Mouse (Mus musculus): ENCODE measurements at regions not wholly inside any gene's neighbourhood (a gene's known extent, or its start where the extent isn't known, plus 50 kb on each side); places are given as distances from the start of the nearest gene placed in this dataset.

GRCm38 (mm10) chr10:122616385-122616784, 62.2 kb upstream of the Ppm1h start:
- in situ Hi-C loops (cut with MboI; ENCODE audit: low pct_ligation_motif_present, low pct_unique_long_range_greater_than_20kb, low sequenced_read_pairs), result no loop called here
- no peaks in the 10 kb centered on the region for H3K4me1 ChIP-seq (ENCODE audit: control insufficient read depth in 1 of 2, insufficient read depth in 2 of 2)
- no peaks in the 10 kb centered on the region for H3K9me3 ChIP-seq (replicated peaks; ENCODE audit: low read length)
- no peaks in the 10 kb centered on the region for H3K79me2 ChIP-seq (replicated peaks; ENCODE audit: control insufficient read depth, extremely low read depth, insufficient read depth, poor library complexity, severe bottlenecking)
- dilution Hi-C loops (cut with MboI; ENCODE audit: extremely low pct_ligation_motif_present, extremely low pct_unique_long_range_greater_than_20kb, low sequenced_read_pairs), result no loop called here
- no peak overlapping the region for H3K4me3 ChIP-seq (replicated peaks in 1 of 3; ENCODE audit: low read depth in 2 of 3, low read length in 2 of 3, poor library complexity in 1 of 3)
- no peak overlapping the region for H3K9ac ChIP-seq (ENCODE audit: insufficient read depth, low read depth)
- TF ChIP-seq JUN (IDR thresholded peaks at IDR 0.05; ENCODE audit: insufficient read depth, low read depth, low read length) (no peak), KAT2A (IDR thresholded peaks at IDR 0.05; ENCODE audit: insufficient replicate concordance, low read length) (no peak), SMC3 (IDR thresholded peaks at IDR 0.05; ENCODE audit: low read depth, low read length) (no peak), USF1 (IDR thresholded peaks at IDR 0.05; ENCODE audit: low read depth, low read length) (no peak), CTCF (conservative IDR thresholded peaks at IDR 0.05 in 1 of 2, IDR thresholded peaks at IDR 0.05 in 1 of 2; ENCODE audit: low read depth in 2 of 2, low read length in 2 of 2) (no peak), ETS1 (conservative IDR thresholded peaks at IDR 0.05; ENCODE audit: low read depth, low read length) (no peak), NRF1 (IDR thresholded peaks at IDR 0.05; ENCODE audit: low read depth, low read length) (no peak), ZC3H11A (IDR thresholded peaks at IDR 0.05; ENCODE audit: low read depth, low read length) (no peak), E2F4 (IDR thresholded peaks at IDR 0.05; ENCODE audit: insufficient replicate concordance, low read depth, low read length) (no peak), MAFK (IDR thresholded peaks at IDR 0.05; ENCODE audit: insufficient replicate concordance, low read length) (no peak), RCOR1 (conservative IDR thresholded peaks at IDR 0.05; ENCODE audit: low read depth, low read length) (no peak), RAD21 (IDR thresholded peaks at IDR 0.05; ENCODE audit: low read depth, low read length) (no peak), MYC (IDR thresholded peaks at IDR 0.05; ENCODE audit: low read depth, low read length) (no peak), ZMIZ1 (IDR thresholded peaks at IDR 0.05; ENCODE audit: low read depth, low read length) (no peak), TCF12 (IDR thresholded peaks at IDR 0.05; ENCODE audit: low read depth, low read length) (no peak), NELFE (IDR thresholded peaks at IDR 0.05; ENCODE audit: low read depth, low read length) (no peak), ZKSCAN1 (IDR thresholded peaks at IDR 0.05; ENCODE audit: borderline replicate concordance, low read depth, low read length) (no peak), UBTF (IDR thresholded peaks at IDR 0.05; ENCODE audit: low read depth, low read length) (no peak), CHD1 (IDR thresholded peaks at IDR 0.05; ENCODE audit: low read depth, low read length) (no peak), POLR2AphosphoS2 (IDR thresholded peaks at IDR 0.05; ENCODE audit: low read depth, low read length) (no peak)
- no peak overlapping the region for H3K4me2 ChIP-seq (ENCODE audit: insufficient read depth, low read depth, poor library complexity, severe bottlenecking)
- no peak for DNase-seq (ENCODE audit: extremely low read depth)
- no peaks in the 10 kb centered on the region for H3K36me3 ChIP-seq (replicated peaks in 1 of 2; ENCODE audit: control insufficient read depth in 1 of 2, insufficient read depth in 1 of 2, low read length in 1 of 2)
- no peak overlapping the region for H3K27ac ChIP-seq (ENCODE audit: insufficient read depth, low read depth)
- no peaks in the 10 kb centered on the region for H3K27me3 ChIP-seq (replicated peaks)

- in situ Hi-C loops (cut with MboI; ENCODE audit: low pct_ligation_motif_present, low pct_unique_long_range_greater_than_20kb, low sequenced_read_pairs), result no loop called here
- Histone ChIP-seq H3K9ac (ENCODE audit: insufficient read depth, low read depth) (no peak overlapping the region), H3K9me3 (replicated peaks; ENCODE audit: low read length) (peaks cover 3% of the 10 kb centered on the region), H3K36me3 (replicated peaks in 1 of 2; ENCODE audit: control insufficient read depth in 1 of 2, insufficient read depth in 1 of 2, low read length in 1 of 2) (no peaks in the 10 kb centered on the region), H3K4me3 (replicated peaks in 1 of 3; ENCODE audit: low read depth in 2 of 3, low read length in 2 of 3, poor library complexity in 1 of 3) (no peak overlapping the region), H3K4me1 (ENCODE audit: control insufficient read depth in 1 of 2, insufficient read depth in 2 of 2) (no peaks in the 10 kb centered on the region), H3K79me2 (replicated peaks; ENCODE audit: control insufficient read depth, extremely low read depth, insufficient read depth, poor library complexity, severe bottlenecking) (no peaks in the 10 kb centered on the region), H3K4me2 (ENCODE audit: insufficient read depth, low read depth, poor library complexity, severe bottlenecking) (no peak overlapping the region), H3K27ac (ENCODE audit: insufficient read depth, low read depth) (no peak overlapping the region), H3K27me3 (replicated peaks) (no peaks in the 10 kb centered on the region)
- no peak for TF ChIP-seq NELFE (IDR thresholded peaks at IDR 0.05; ENCODE audit: low read depth, low read length)
- TF ChIP-seq CTCF (conservative IDR thresholded peaks at IDR 0.05 in 1 of 2, IDR thresholded peaks at IDR 0.05 in 1 of 2; ENCODE audit: low read depth in 2 of 2, low read length in 2 of 2), result no peak
- TF ChIP-seq CHD2 (IDR thresholded peaks at IDR 0.05; ENCODE audit: low read length), result no peak
- no peak for TF ChIP-seq ZMIZ1 (IDR thresholded peaks at IDR 0.05; ENCODE audit: low read depth, low read length)
- TF ChIP-seq JUN (IDR thresholded peaks at IDR 0.05; ENCODE audit: insufficient read depth, low read depth, low read length), result no peak
- TF ChIP-seq BHLHE40 (IDR thresholded peaks at IDR 0.05; ENCODE audit: low read depth, low read length), result no peak
- TF ChIP-seq TBP (conservative IDR thresholded peaks at IDR 0.05; ENCODE audit: low read depth, low read length), result no peak
- TF ChIP-seq PAX5 (IDR thresholded peaks at IDR 0.05; ENCODE audit: low read length), result no peak
- TF ChIP-seq USF1 (IDR thresholded peaks at IDR 0.05; ENCODE audit: low read depth, low read length), result no peak
- no peak for TF ChIP-seq E2F4 (IDR thresholded peaks at IDR 0.05; ENCODE audit: insufficient replicate concordance, low read depth, low read length)
- TF ChIP-seq SIN3A (IDR thresholded peaks at IDR 0.05; ENCODE audit: low read length), result no peak
- TF ChIP-seq TCF12 (IDR thresholded peaks at IDR 0.05; ENCODE audit: low read depth, low read length), result no peak
- no peak for TF ChIP-seq MAFK (IDR thresholded peaks at IDR 0.05; ENCODE audit: insufficient replicate concordance, low read length)
- TF ChIP-seq JUND (conservative IDR thresholded peaks at IDR 0.05; ENCODE audit: low read depth, low read length), result no peak
- TF ChIP-seq POLR2A (IDR thresholded peaks at IDR 0.05; ENCODE audit: low read depth, low read length), result no peak
- no peak for TF ChIP-seq ZC3H11A (IDR thresholded peaks at IDR 0.05; ENCODE audit: low read depth, low read length)
- no peak for TF ChIP-seq POLR2AphosphoS2 (IDR thresholded peaks at IDR 0.05; ENCODE audit: low read depth, low read length)
- TF ChIP-seq NRF1 (IDR thresholded peaks at IDR 0.05; ENCODE audit: low read depth, low read length), result no peak
- no peak for TF ChIP-seq UBTF (IDR thresholded peaks at IDR 0.05; ENCODE audit: low read depth, low read length)
- DNase-seq (ENCODE audit: extremely low read depth), result no peak
- dilution Hi-C loops (cut with MboI; ENCODE audit: extremely low pct_ligation_motif_present, extremely low pct_unique_long_range_greater_than_20kb, low sequenced_read_pairs), result no loop called here
Measured at GRCm38 (mm10) chr10:122618854-122619253, 59.7 kb upstream of the Ppm1h start.
